Mouse (Mus musculus) embryo, embryonic 9.5 days (tissue): ENCODE measurements around the gene Taco1.
"Not testable (repeated sequence)": the region's sequence is repeated elsewhere in the genome, so short reads cannot be mapped to it uniquely, and the experiment has no call there.

Experiments
- DNase-seq: peaks from one replicate; pipeline ENCODE4 v3.0.0-alpha.2; 2017; ENCODE audit errors: extremely low spot score

The Taco1 gene

GRCm38 (mm10) chr11:106065923-106066571, at the start of gene Taco1:
Taco1 (plus strand) TSS chr11:106066061.
- peak; percentile 92 for DNase-seq

DNA sequence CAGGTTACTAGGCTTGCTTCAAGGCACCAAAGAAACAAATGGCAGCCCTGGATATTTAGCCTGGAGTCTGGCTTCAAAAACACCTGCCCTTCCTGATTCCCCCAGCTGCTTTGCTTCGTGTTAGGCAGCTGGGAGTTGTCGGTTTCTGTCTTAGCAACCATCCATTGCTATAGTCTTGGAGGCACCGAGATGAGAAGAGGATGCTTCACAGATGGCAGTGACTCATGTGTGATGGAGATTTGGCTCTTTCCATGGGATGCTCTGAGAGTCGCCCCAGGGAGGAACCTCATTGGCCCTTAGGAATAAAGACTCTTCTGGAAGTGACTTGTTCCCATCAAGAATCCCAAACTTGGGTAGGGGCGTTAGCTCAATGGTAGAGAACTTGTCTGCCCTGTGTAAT, 49.4 kb upstream of the Taco1 start:
- no peak for DNase-seq

DNA sequence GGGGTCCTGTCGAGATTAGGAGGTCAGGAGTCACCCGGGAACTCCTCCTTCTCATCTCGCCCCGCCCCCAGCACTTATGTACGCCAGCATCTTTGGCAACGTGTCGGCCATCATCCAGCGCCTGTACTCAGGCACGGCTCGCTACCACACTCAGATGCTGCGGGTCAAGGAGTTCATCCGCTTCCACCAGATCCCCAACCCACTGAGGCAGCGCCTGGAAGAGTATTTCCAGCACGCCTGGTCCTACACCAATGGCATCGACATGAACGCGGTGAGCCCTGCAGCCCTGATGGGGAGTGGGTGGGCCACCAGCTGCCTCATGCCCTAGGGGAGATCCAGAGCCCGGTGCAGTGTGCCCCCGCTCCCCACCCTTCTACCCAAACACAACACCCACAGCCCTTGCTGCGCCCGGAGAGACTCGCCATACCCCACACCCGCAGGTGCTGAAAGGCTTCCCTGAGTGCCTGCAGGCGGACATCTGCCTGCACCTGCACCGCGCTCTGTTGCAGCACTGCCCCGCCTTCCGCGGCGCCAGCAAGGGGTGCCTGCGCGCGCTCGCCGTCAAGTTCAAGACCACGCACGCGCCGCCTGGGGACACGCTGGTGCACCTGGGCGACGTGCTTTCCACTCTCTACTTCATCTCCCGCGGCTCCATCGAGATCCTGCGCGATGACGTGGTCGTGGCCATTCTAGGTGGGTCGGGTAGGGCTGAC, 45.7 kb upstream of the Taco1 start:
- DNase-seq, result peak; percentile 28

GRCm38 (mm10) chr11:106025774-106026173, 40.1 kb upstream of the Taco1 start:
- DNase-seq, result no peak

DNA sequence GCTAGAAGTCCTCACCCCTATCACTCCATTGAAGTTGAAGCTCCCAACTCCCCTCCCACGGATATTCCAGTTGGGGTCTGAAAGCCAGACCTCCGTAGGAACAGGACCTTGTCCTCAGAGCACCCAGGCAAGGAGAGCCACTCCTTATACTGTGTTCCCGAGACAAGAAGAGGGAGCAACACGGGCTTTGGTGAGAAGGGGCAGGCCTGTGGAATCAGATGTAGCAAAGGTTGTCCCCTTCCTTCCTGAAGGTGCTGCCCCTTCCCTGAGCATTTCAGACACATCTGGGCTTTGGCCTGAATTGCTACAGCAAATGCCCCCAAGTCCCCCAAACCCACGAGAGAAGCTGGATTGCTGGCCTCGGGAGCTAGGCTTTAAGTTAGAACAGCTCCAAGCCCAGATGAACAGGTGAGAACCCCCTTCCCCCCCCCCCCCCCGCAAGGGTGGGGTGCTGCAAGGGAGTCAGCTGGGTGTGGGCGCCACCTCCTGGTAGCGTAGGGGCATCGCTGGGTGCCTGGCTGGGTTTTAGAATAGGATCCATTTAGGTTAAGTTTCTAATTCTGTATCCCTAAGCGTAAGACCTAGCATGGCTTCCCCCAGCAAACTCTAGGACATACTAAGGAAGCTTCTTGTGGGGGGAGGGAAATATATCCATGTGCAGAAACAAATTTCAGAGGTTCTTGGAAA, 39.3 kb upstream of the Taco1 start:
- peak; percentile 49 for DNase-seq

- no peak for DNase-seq
These were observed 38.3 kb upstream of the Taco1 start for GRCm38 (mm10) chr11:106027607-106028006.

DNA sequence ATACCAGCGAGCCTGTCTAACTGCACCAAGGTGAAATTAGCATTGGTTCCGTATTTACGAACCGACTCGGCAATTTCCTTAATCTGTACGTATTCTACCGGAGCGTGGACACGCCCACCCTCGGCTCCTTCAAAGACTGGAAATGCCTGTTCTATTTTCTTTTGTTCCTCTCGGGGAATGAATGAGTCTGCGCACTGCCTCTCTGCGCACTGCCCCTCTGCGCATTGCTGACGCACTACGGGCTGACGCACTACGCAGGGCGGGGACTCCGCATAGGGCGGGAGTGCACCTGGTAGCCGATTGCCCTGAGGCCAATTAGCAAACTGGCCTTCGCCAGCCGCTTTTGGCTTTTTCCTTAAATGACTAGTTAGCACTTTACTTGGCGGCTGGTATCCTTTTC, 33.8 kb upstream of the Taco1 start:
- not testable (repeated sequence) for DNase-seq

DNA sequence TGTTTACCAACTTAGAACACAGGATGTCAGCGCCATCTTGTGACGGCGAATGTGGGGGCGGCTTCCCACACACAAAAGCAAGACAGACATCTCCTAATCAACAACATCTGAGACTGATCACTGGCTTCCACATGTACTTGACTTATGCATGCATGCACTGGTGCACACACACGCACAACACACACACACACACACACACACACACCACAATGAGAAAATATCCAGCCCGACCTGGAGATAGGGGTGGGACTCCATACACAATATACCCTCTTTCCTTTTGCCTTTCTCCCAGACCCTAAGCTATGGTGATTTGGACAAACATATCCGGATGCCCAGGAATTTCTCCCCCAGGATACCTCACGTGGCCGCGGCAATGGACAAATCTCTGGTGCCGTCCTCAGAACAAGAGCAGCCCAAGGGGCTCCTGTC, 32.4 kb upstream of the Taco1 start:
- DNase-seq, result peak; percentile 39

DNA sequence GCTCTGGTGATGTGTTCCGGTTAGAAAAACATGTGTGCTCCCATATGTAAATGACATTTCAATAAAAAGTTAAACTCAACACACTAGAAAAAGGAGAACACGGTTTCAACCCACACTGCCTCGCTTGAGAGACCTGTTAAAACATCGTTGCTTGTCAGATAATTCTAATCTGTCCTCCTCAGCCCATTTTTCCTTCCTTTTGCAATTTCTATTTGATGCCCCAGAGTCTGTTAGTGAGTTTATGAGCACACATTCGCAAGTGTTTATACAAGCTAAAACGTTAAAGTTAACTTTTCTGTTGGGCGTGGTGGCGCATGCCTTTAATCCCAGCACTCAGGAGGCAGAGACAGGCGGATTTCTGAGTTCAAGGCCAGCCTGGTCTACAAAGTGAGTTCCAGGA, 30.9 kb upstream of the Taco1 start:
- DNase-seq, result no peak

GRCm38 (mm10) chr11:106036548-106037417, 29.1 kb upstream of the Taco1 start, which contains the start of gene Dcaf7:
Dcaf7 (plus strand) TSS chr11:106036872.
- peak; percentile 99 for DNase-seq

GRCm38 (mm10) chr11:106037418-106037751, 28.5 kb upstream of the Taco1 start:
- DNase-seq, result peak; percentile 53

- DNase-seq, result no peak
These were observed 21.5 kb upstream of the Taco1 start for GRCm38 (mm10) chr11:106044349-106044748.

GRCm38 (mm10) chr11:106045256-106045655, 20.6 kb upstream of the Taco1 start:
- DNase-seq, result no peak

GRCm38 (mm10) chr11:106045780-106046179, 20.1 kb upstream of the Taco1 start:
- no peak for DNase-seq

GRCm38 (mm10) chr11:106046584-106046983, 19.3 kb upstream of the Taco1 start:
- DNase-seq, result no peak

- DNase-seq, result no peak
These were observed 11.9 kb upstream of the Taco1 start for GRCm38 (mm10) chr11:106053921-106054320.

GRCm38 (mm10) chr11:106054600-106054999, 11.3 kb upstream of the Taco1 start:
- DNase-seq, result no peak

- no peak for DNase-seq
These were observed 10.5 kb upstream of the Taco1 start for GRCm38 (mm10) chr11:106055341-106055740.

- no peak for DNase-seq
These were observed 8.9 kb upstream of the Taco1 start for GRCm38 (mm10) chr11:106056819-106057491.

DNA sequence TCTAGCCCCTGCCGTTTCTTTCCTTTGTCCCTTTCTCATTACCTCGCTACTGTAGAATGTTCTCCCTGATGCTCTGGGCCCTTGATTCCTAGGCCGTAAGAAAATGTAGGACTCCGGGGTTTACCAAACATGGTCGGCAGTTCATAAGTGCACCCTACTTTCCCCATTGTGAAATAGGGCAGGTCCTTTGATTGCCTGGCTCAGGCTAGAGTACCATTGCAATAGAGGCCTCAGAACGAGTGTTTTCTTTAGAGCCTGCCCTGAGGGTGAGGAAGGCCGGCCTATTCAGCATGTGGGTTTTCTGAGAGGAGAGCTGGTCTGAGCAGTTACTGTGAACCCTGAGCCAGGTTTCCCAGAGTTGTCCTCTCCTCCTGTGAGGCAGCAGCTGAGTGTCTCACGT, 7.8 kb upstream of the Taco1 start:
- DNase-seq, result no peak

DNA sequence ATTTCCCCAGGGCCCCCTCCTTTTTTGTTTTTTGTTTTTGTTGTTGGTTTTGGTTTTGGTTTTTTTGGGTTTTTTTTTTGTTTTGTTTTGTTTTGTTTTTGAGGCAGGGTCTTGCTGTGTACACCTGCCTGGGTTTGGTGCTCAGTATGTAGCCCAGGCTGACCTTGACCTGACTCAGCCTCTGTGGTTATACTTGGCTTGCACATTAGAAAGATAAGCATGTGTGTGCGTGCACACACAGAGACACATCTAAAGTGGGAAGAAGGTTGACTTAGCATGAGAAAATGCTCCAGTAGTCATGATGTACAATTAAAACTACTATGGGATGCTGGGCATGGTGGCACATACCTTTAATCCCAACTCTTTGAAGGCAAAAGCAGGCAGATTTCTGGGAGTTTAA, 5.3 kb upstream of the Taco1 start:
- DNase-seq, result no peak
